Mouse (Mus musculus): ENCODE results near the gene Golph3l. TPM values are rescaled to one million over a fixed set of nuclear protein-coding genes. Genes with fewer than 3 reads are reported as not detected.
A peak's percentile ranks its signal among the peaks of the same experiment; 100 is the strongest.

The Golph3l gene
- total RNA-seq, 1 experiment: 16.2 TPM

- H3K4me1 ChIP-seq (ENCODE audit: control insufficient read depth in 2 of 2, insufficient read depth in 2 of 2, low read length in 2 of 2, poor library complexity in 1 of 2): peaks cover 4 to 10% of the 10 kb centered on the region in 2 experiments; a peak in 3 of 4 replicates
- H3K9ac ChIP-seq (ENCODE audit: insufficient read depth, low read depth, low read length, poor library complexity, severe bottlenecking): peak overlapping the region; percentile 34
- TF ChIP-seq ZNF384 (IDR thresholded peaks at IDR 0.05; ENCODE audit: low read depth, low read length) (no peak), CHD2 (IDR thresholded peaks at IDR 0.05; ENCODE audit: low read depth, low read length) (peak; percentile 71; the same call in 1 of the 2 replicates), HCFC1 (IDR thresholded peaks at IDR 0.05; ENCODE audit: borderline replicate concordance, insufficient read depth, low read length) (no peak), MAFK (IDR thresholded peaks at IDR 0.05; ENCODE audit: insufficient read depth, low read depth, low read length) (0 out of 2 replicates have a peak, but pooled peaks have one; percentile 46), ZC3H11A (IDR thresholded peaks at IDR 0.05; ENCODE audit: borderline replicate concordance, low read depth, low read length) (no peak)
- peak overlapping the region; percentile 81; the same call in 1 of the 2 replicates for H3K27ac ChIP-seq (ENCODE audit: insufficient read depth, low read depth, low read length, poor library complexity, severe bottlenecking)
- no peak for DNase-seq (ENCODE audit: low read depth, low spot score)
- no peaks in the 10 kb centered on the region for H3K9me3 ChIP-seq (ENCODE audit: control insufficient read depth, insufficient read depth, low read depth, low read length)
- in situ Hi-C loops (cut with MboI; ENCODE audit: low sequenced_read_pairs in 2 of 2, unreplicated experiment in 2 of 2): no loop called here
- H3K36me3 ChIP-seq (ENCODE audit: control insufficient read depth, insufficient read depth, low read length, poor library complexity, severe bottlenecking): peaks cover 33% of the 10 kb centered on the region
- no peak overlapping the region; a peak in 1 of 4 replicates for H3K4me3 ChIP-seq (ENCODE audit: insufficient read depth in 1 of 2, low read depth in 1 of 2, low read length in 2 of 2, poor library complexity in 1 of 2, severe bottlenecking in 1 of 2)
Measured at GRCm38 (mm10) chr3:95663969-95664608, 75.4 kb downstream of the Golph3l start.

- peak overlapping the region; percentile 5; the same call in 1 of the 2 replicates for H3K9ac ChIP-seq (ENCODE audit: insufficient read depth, low read depth, low read length, poor library complexity, severe bottlenecking)
- H3K27ac ChIP-seq (ENCODE audit: insufficient read depth, low read depth, low read length, poor library complexity, severe bottlenecking): peak overlapping the region; percentile 81
- H3K4me1 ChIP-seq (ENCODE audit: control insufficient read depth in 2 of 2, insufficient read depth in 2 of 2, low read length in 2 of 2, poor library complexity in 1 of 2): peaks cover 6 to 14% of the 10 kb centered on the region in 2 experiments
- H3K9me3 ChIP-seq (ENCODE audit: control insufficient read depth, insufficient read depth, low read depth, low read length): no peaks in the 10 kb centered on the region
- H3K4me3 ChIP-seq (ENCODE audit: insufficient read depth in 1 of 2, low read depth in 1 of 2, low read length in 2 of 2, poor library complexity in 1 of 2, severe bottlenecking in 1 of 2): no peak overlapping the region
- in situ Hi-C loops (cut with MboI; ENCODE audit: low sequenced_read_pairs in 2 of 2, unreplicated experiment in 2 of 2): no loop called here
- TF ChIP-seq ZNF384 (IDR thresholded peaks at IDR 0.05; ENCODE audit: low read depth, low read length): no peak
- TF ChIP-seq ZC3H11A (IDR thresholded peaks at IDR 0.05; ENCODE audit: borderline replicate concordance, low read depth, low read length): no peak
- TF ChIP-seq HCFC1 (IDR thresholded peaks at IDR 0.05; ENCODE audit: borderline replicate concordance, insufficient read depth, low read length): no peak
- TF ChIP-seq MAFK (IDR thresholded peaks at IDR 0.05; ENCODE audit: insufficient read depth, low read depth, low read length): no peak
- TF ChIP-seq CHD2 (IDR thresholded peaks at IDR 0.05; ENCODE audit: low read depth, low read length): no peak
- H3K36me3 ChIP-seq (ENCODE audit: control insufficient read depth, insufficient read depth, low read length, poor library complexity, severe bottlenecking): peaks cover 26% of the 10 kb centered on the region
- no peak for DNase-seq (ENCODE audit: low read depth, low spot score)
Measured at GRCm38 (mm10) chr3:95664940-95665352, 76.2 kb downstream of the Golph3l start.

GRCm38 (mm10) chr3:95666124-95666844 lies 77.5 kb downstream of the Golph3l start:
- TF ChIP-seq ZC3H11A (IDR thresholded peaks at IDR 0.05; ENCODE audit: borderline replicate concordance, low read depth, low read length): no peak
- peak; percentile 60; the same call in 1 of the 2 replicates for TF ChIP-seq CHD2 (IDR thresholded peaks at IDR 0.05; ENCODE audit: low read depth, low read length)
- Histone ChIP-seq H3K9ac (ENCODE audit: insufficient read depth, low read depth, low read length, poor library complexity, severe bottlenecking) (no peak overlapping the region), H3K9me3 (ENCODE audit: control insufficient read depth, insufficient read depth, low read depth, low read length) (no peaks in the 10 kb centered on the region), H3K36me3 (ENCODE audit: control insufficient read depth, insufficient read depth, low read length, poor library complexity, severe bottlenecking) (peaks cover 14% of the 10 kb centered on the region), H3K27ac (ENCODE audit: insufficient read depth, low read depth, low read length, poor library complexity, severe bottlenecking) (peak overlapping the region; percentile 71; the same call in 1 of the 2 replicates), H3K4me1 (ENCODE audit: control insufficient read depth in 2 of 2, insufficient read depth in 2 of 2, low read length in 2 of 2, poor library complexity in 1 of 2) (peaks cover 6 to 15% of the 10 kb centered on the region in 2 experiments), H3K4me3 (ENCODE audit: insufficient read depth in 1 of 2, low read depth in 1 of 2, low read length in 2 of 2, poor library complexity in 1 of 2, severe bottlenecking in 1 of 2) (no peak overlapping the region)
- no peak for DNase-seq (ENCODE audit: low read depth, low spot score)
- in situ Hi-C loops (cut with MboI; ENCODE audit: low sequenced_read_pairs in 2 of 2, unreplicated experiment in 2 of 2): no loop called here

- in situ Hi-C loops (cut with MboI; ENCODE audit: low sequenced_read_pairs in 2 of 2, unreplicated experiment in 2 of 2): no loop called here
- Histone ChIP-seq H3K4me1 (ENCODE audit: control insufficient read depth in 2 of 2, insufficient read depth in 2 of 2, low read length in 2 of 2, poor library complexity in 1 of 2) (peaks cover 6 to 25% of the 10 kb centered on the region in 2 experiments), H3K36me3 (ENCODE audit: control insufficient read depth, insufficient read depth, low read length, poor library complexity, severe bottlenecking) (peaks cover 8% of the 10 kb centered on the region), H3K27ac (ENCODE audit: insufficient read depth, low read depth, low read length, poor library complexity, severe bottlenecking) (peak overlapping the region; percentile 82), H3K4me3 (ENCODE audit: insufficient read depth in 1 of 2, low read depth in 1 of 2, low read length in 2 of 2, poor library complexity in 1 of 2, severe bottlenecking in 1 of 2) (peak overlapping the region; percentile 5 to 26; a peak in 2 of 4 replicates), H3K9ac (ENCODE audit: insufficient read depth, low read depth, low read length, poor library complexity, severe bottlenecking) (peak overlapping the region; percentile 37; the same call in 1 of the 2 replicates), H3K9me3 (ENCODE audit: control insufficient read depth, insufficient read depth, low read depth, low read length) (no peaks in the 10 kb centered on the region)
- TF ChIP-seq ZNF384 (IDR thresholded peaks at IDR 0.05; ENCODE audit: low read depth, low read length) (no peak), CHD2 (IDR thresholded peaks at IDR 0.05; ENCODE audit: low read depth, low read length) (no peak), MAFK (IDR thresholded peaks at IDR 0.05; ENCODE audit: insufficient read depth, low read depth, low read length) (no peak), ZC3H11A (IDR thresholded peaks at IDR 0.05; ENCODE audit: borderline replicate concordance, low read depth, low read length) (no peak), HCFC1 (IDR thresholded peaks at IDR 0.05; ENCODE audit: borderline replicate concordance, insufficient read depth, low read length) (no peak)
- no peak for DNase-seq (ENCODE audit: low read depth, low spot score)
Measured at GRCm38 (mm10) chr3:95667521-95667920, 78.8 kb downstream of the Golph3l start.

Measured in ES-E14 (cell line).